In the genomic region with DNA sequence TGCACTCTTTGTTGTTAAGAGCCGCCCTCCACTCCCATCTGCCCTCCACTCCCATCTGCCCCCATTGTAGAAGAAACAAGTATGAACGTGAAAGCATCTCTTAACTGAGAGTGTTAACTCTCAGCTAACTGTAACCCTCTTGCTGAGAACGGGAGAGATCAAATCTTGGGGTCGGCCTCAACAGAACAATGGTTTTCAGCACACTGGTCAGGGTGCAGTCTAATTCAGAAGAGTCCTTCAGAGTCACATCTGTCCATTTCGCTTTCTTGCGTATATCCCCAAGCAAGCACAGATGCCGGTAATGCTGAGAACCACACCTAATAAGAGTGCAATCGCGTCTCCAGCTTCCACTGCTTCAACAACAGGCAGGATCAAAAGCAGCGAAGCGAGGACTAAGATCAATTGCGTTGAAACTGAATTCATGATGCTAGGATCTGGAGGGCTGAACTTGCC, we compare ENCODE assay signal across 8 mouse cellular contexts. TPM values are rescaled to one million over a fixed set of nuclear protein-coding genes. Genes with fewer than 3 reads are reported as not detected.
DNase-seq lines count a peak whose midpoint lies in the region; ATAC-seq and TF ChIP-seq lines count a peak whose summit lies in the region.

No protein-coding gene starts in this region.

- peak overlapping the region; percentile 55 for H3K9ac ChIP-seq in hindbrain, embryonic 14.5 days
- no peak overlapping the region for H3K9ac ChIP-seq in liver, embryonic 16.5 days (ENCODE audit: low read depth, low read length)
- H3K9ac ChIP-seq in stomach, embryonic 14.5 days (replicated peaks; ENCODE audit: low read depth, low read length): no peak overlapping the region

- intact Hi-C loops in gastrocnemius, adult 2 months (cut with DNase I): loop anchor here (5.0 to 10.0 kb wide), 2 partner anchors 193 to 266 kb away; a partner anchor contains a TSS

- H3K4me3 ChIP-seq in gastrocnemius, adult 2 months: peak overlapping the region; percentile 82
- peak overlapping the region; percentile 50 for H3K4me3 ChIP-seq in hindbrain, embryonic 14.5 days (replicated peaks; ENCODE audit: low read length)
- peak overlapping the region; percentile 13; the same call in 1 of the 2 replicates for H3K4me3 ChIP-seq in liver, embryonic 16.5 days (ENCODE audit: low read depth, low read length)
- H3K4me3 ChIP-seq in stomach, embryonic 14.5 days (ENCODE audit: low read depth, low read length): peak overlapping the region; percentile 49

- H3K9me3 ChIP-seq in hindbrain, embryonic 14.5 days (ENCODE audit: control insufficient read depth, low read length): no peaks in the 10 kb centered on the region
- no peaks in the 10 kb centered on the region for H3K9me3 ChIP-seq in liver, embryonic 16.5 days (replicated peaks; ENCODE audit: control insufficient read depth, low read length)
- H3K9me3 ChIP-seq in stomach, embryonic 14.5 days (ENCODE audit: control insufficient read depth, low read depth, low read length): no peaks in the 10 kb centered on the region

- TF ChIP-seq CTCF in gastrocnemius, adult 2 months (IDR thresholded peaks at IDR 0.05): no peak

- 26% methylated on average over 12 of the region's 12 CpGs for WGBS in hindbrain, embryonic 14.5 days
- 51% methylated on average over 12 of the region's 12 CpGs for WGBS in liver, embryonic 16.5 days (ENCODE audit: insufficient replicate concordance)
- WGBS in stomach, embryonic 14.5 days: 37% methylated on average over 12 of the region's 12 CpGs

- ATAC-seq in hindbrain, embryonic 14.5 days (ENCODE audit: low FRiP score): no peak
- ATAC-seq in liver, embryonic 16.5 days (ENCODE audit: low read depth): no peak
- no peak for ATAC-seq in stomach, embryonic 14.5 days (ENCODE audit: insufficient number of reproducible peaks, insufficient read depth, low FRiP score, low read depth)
- no peak for ATAC-seq in granulocyte monocyte progenitor cell, adult 5-6 weeks (replicated peaks; ENCODE audit: poor library complexity, severe bottlenecking)

- no peak overlapping the region; the same call in 1 of the 2 replicates for H3K27ac ChIP-seq in gastrocnemius, adult 2 months
- no peak overlapping the region for H3K27ac ChIP-seq in hindbrain, embryonic 14.5 days
- H3K27ac ChIP-seq in liver, embryonic 16.5 days (ENCODE audit: low read length): no peak overlapping the region
- no peak overlapping the region for H3K27ac ChIP-seq in stomach, embryonic 14.5 days (ENCODE audit: low read length)

- peaks cover 14% of the 10 kb centered on the region; the same call in 1 of the 2 replicates for H3K4me1 ChIP-seq in hindbrain, embryonic 14.5 days (replicated peaks; ENCODE audit: control insufficient read depth, insufficient read depth, low read length)
- H3K4me1 ChIP-seq in liver, embryonic 16.5 days (ENCODE audit: control insufficient read depth, low read depth, low read length): peaks cover 2% of the 10 kb centered on the region
- H3K4me1 ChIP-seq in stomach, embryonic 14.5 days (ENCODE audit: control insufficient read depth, insufficient read depth, low read length): no peaks in the 10 kb centered on the region

- no peak for DNase-seq in gastrocnemius, adult 2 months
- no peak for DNase-seq in gastrocnemius, postnatal 25 days
- peak; percentile 29 for DNase-seq in ES-CJ7 (ENCODE audit: low read depth, low spot score)
- DNase-seq in embryo, embryonic 9.5 days (ENCODE audit: extremely low spot score): peak; percentile 31
- peak; percentile 62 for DNase-seq in hindbrain, embryonic 14.5 days (ENCODE audit: low spot score)

- peak overlapping the region; percentile 62 for H3K4me2 ChIP-seq in hindbrain, embryonic 14.5 days (replicated peaks)
- H3K4me2 ChIP-seq in liver, embryonic 16.5 days (ENCODE audit: low read depth, low read length): peak overlapping the region; percentile 30
- peak overlapping the region; percentile 44 for H3K4me2 ChIP-seq in stomach, embryonic 14.5 days (replicated peaks; ENCODE audit: low read depth, low read length)

- H3K27me3 ChIP-seq in hindbrain, embryonic 14.5 days (ENCODE audit: control insufficient read depth, insufficient read depth, low read length): no peaks in the 10 kb centered on the region
- no peaks in the 10 kb centered on the region for H3K27me3 ChIP-seq in liver, embryonic 16.5 days (ENCODE audit: control insufficient read depth, insufficient read depth, low read depth, low read length)
- H3K27me3 ChIP-seq in stomach, embryonic 14.5 days (ENCODE audit: control insufficient read depth, insufficient read depth, low read length): no peaks in the 10 kb centered on the region

- H3K36me3 ChIP-seq in hindbrain, embryonic 14.5 days (replicated peaks; ENCODE audit: control insufficient read depth, insufficient read depth): no peaks in the 10 kb centered on the region
- H3K36me3 ChIP-seq in liver, embryonic 16.5 days (ENCODE audit: control insufficient read depth, insufficient read depth): no peaks in the 10 kb centered on the region
- H3K36me3 ChIP-seq in stomach, embryonic 14.5 days (ENCODE audit: control insufficient read depth, insufficient read depth, low read length): no peaks in the 10 kb centered on the region; the same call in 1 of the 2 replicates

RNA-seq across cellular contexts. Expression of a gene that starts 1.0 kb away (rescaled TPM):
- total RNA-seq in gastrocnemius, adult 2 months (2021): 10 to 100 TPM; 29.3 to 36.1 TPM
- 10 to 100 TPM; 25.9 to 27.6 TPM for total RNA-seq in gastrocnemius, postnatal 25 days (2021)
- 59.8 and 65.4 TPM in 2 replicates for polyA plus RNA-seq in hindbrain, embryonic 14.5 days (2014; fragmentation: Nextera tagmentation; extraction: Ambion mirVana)
- polyA plus RNA-seq in liver, embryonic 16.5 days (2015; fragmentation: Nextera tagmentation; extraction: Ambion mirVana): 33.5 and 37.7 TPM in 2 replicates
- polyA plus RNA-seq in stomach, embryonic 14.5 days (2014; fragmentation: Nextera tagmentation; extraction: Ambion mirVana): 112 and 118 TPM in 2 replicates
- total RNA-seq in granulocyte monocyte progenitor cell, adult 5-6 weeks (2014; fragmentation: Nextera tagmentation): 55.4 and 67.5 TPM in 2 replicates
- total RNA-seq in granulocyte monocyte progenitor cell, adult 5-6 weeks (2017): 87.8 and 102 TPM in 2 replicates

RNA-seq across cellular contexts. Expression of a gene that starts 30.6 kb away (rescaled TPM):
- total RNA-seq in gastrocnemius, adult 2 months (2021): under 1 TPM; 0.17 to 0.18 TPM
- under 1 TPM in 1 of 2 experiments, not detected in 1; 0.13 TPM for total RNA-seq in gastrocnemius, postnatal 25 days (2021)
- 113 and 126 TPM in 2 replicates for polyA plus RNA-seq in hindbrain, embryonic 14.5 days (2014; fragmentation: Nextera tagmentation; extraction: Ambion mirVana)
- 0.20 and 0.21 TPM in 2 replicates for polyA plus RNA-seq in liver, embryonic 16.5 days (2015; fragmentation: Nextera tagmentation; extraction: Ambion mirVana)
- 6.0 and 6.4 TPM in 2 replicates for polyA plus RNA-seq in stomach, embryonic 14.5 days (2014; fragmentation: Nextera tagmentation; extraction: Ambion mirVana)
- total RNA-seq in granulocyte monocyte progenitor cell, adult 5-6 weeks (2014; fragmentation: Nextera tagmentation): not detected in 2 replicates
- 1.2 and 2.5 TPM in 2 replicates for total RNA-seq in granulocyte monocyte progenitor cell, adult 5-6 weeks (2017)

Comparison
In these comparisons a context has a peak if more than half of its experiments do, and no peak if none do; other contexts are left out.
1. DNase-seq: peak in ES-CJ7 (single experiment), embryo, embryonic 9.5 days (single experiment) and hindbrain, embryonic 14.5 days (single experiment); none in gastrocnemius, adult 2 months (single experiment) and gastrocnemius, postnatal 25 days (single experiment).
2. H3K4me3 ChIP-seq: peak in every context shown above with its lines; median percentile 82 in gastrocnemius, adult 2 months; 50 in hindbrain, embryonic 14.5 days; 49 in stomach, embryonic 14.5 days; 13 in liver, embryonic 16.5 days.
3. Peak in every context shown above with its lines, with median percentiles within 50 percentile points of each other: H3K4me2 ChIP-seq.